12 mouse cellular contexts compared by ENCODE assay signal in the genomic region with DNA sequence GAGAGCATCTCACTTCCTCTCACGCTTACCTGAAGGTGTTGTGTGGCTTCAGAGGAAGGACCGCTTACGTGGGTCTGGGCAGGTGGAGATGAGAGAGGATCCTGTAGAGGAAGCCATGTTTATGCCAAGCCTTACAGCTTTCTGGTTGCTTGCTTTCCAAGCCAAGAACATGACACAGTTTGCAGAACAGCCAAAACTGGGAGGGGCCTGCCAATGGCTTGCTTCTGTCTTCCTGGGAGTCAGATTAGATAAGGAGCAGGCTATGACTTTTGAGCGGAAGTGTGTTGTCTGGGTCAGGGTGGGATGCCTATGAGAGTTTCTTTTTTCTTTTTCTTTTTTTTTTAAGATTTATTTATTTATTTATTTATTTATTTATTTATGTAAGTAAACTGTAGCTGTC. TPM values are rescaled to one million over a fixed set of nuclear protein-coding genes. Genes with fewer than 3 reads are reported as not detected.
A peak's percentile ranks its signal among the peaks of the same experiment; 100 is the strongest.
DNase-seq lines count a peak whose midpoint lies in the region; ATAC-seq and TF ChIP-seq lines count a peak whose summit lies in the region.
"Had no signal": no experiment of that assay in that cellular context is flagged by ENCODE, and none has a peak within 500 bp of the region (broad histone marks: within the 10 kb centered on the region; RNA-seq: fewer than 3 reads in every experiment).

No protein-coding gene starts in this region.

- WGBS in cerebellum, adult 2 months: 31% methylated on average over 4 of the region's 4 CpGs
- WGBS in kidney, adult 2 months: 89% methylated on average over 4 of the region's 4 CpGs

- H3K27me3 ChIP-seq in cerebellum, adult 2 months (ENCODE audit: control insufficient read depth, insufficient read depth, low read length): no peaks in the 10 kb centered on the region
- H3K27me3 ChIP-seq in kidney, adult 2 months (replicated peaks; ENCODE audit: control insufficient read depth, insufficient read depth, low read length): no peaks in the 10 kb centered on the region
- H3K27me3 ChIP-seq: embryonic facial prominence, embryonic 13.5 days; hindbrain, embryonic 13.5 days; Patski had no signal

- ATAC-seq in megakaryocyte-erythroid progenitor cell, adult 5-6 weeks (replicated peaks; ENCODE audit: low FRiP score, low TSS enrichment, poor library complexity, severe bottlenecking): peak; percentile 50; the same call in 1 of the 2 replicates
- ATAC-seq in frontal cortex, adult (ENCODE audit: low TSS enrichment): no peak
- ATAC-seq: Patski had no signal

- no peak for TF ChIP-seq POLR2A in cerebellum, adult 2 months (IDR thresholded peaks at IDR 0.05; ENCODE audit: borderline replicate concordance, insufficient read depth, low read length)
- TF ChIP-seq POLR2A in kidney, adult 2 months (IDR thresholded peaks at IDR 0.05; ENCODE audit: low read depth, low read length): no peak

- H3K36me3 ChIP-seq in kidney, adult 2 months (ENCODE audit: control insufficient read depth, insufficient read depth, low read length): no peaks in the 10 kb centered on the region

- no peak for TF ChIP-seq CTCF in cerebellum, adult 2 months (IDR thresholded peaks at IDR 0.05; ENCODE audit: borderline replicate concordance, insufficient read depth, low read depth, low read length)
- no peak for TF ChIP-seq CTCF in kidney, adult 2 months (conservative IDR thresholded peaks at IDR 0.05; ENCODE audit: insufficient read depth, insufficient read length, low read depth, low read length)

- peaks cover 21% of the 10 kb centered on the region for H3K4me1 ChIP-seq in cerebellum, adult 2 months (ENCODE audit: control insufficient read depth, insufficient read depth, low read length)
- no peaks in the 10 kb centered on the region for H3K4me1 ChIP-seq in kidney, adult 2 months (ENCODE audit: control insufficient read depth, insufficient read depth, low read length)
- H3K4me1 ChIP-seq: embryonic facial prominence, embryonic 13.5 days; hindbrain, embryonic 13.5 days had no signal

- intact Hi-C loops in heart, postnatal 10 days (cut with DNase I): loop anchor here (10.0 kb wide), 1 partner anchor 137 kb away; no protein-coding TSS in a partner anchor

- peak in 1 of 2 experiments; percentile 60 for DNase-seq in cerebellum, adult 2 months
- no peak for DNase-seq in cerebellum, adult 11-12 months
- DNase-seq in kidney, adult 2 months: peak; percentile 17
- no peak for DNase-seq in kidney, adult 9 months
- DNase-seq in heart, postnatal 10 days: peak; percentile 35 to 39
- no peak for DNase-seq in right cerebral cortex, adult 2 months (ENCODE audit: low spot score in 2 of 2)

- 0 out of 2 replicates have a peak overlapping the region, but pooled peaks have one; percentile 26 for H3K27ac ChIP-seq in cerebellum, adult 2 months (ENCODE audit: insufficient read depth, low read length)
- no peak overlapping the region for H3K27ac ChIP-seq in kidney, adult 2 months (ENCODE audit: insufficient read depth, low read depth, low read length)
- H3K27ac ChIP-seq: embryonic facial prominence, embryonic 13.5 days; hindbrain, embryonic 13.5 days; kidney, postnatal 0 days had no signal

- H3K4me3 ChIP-seq in cerebellum, adult 2 months (replicated peaks; ENCODE audit: insufficient read depth, low read depth, low read length): no peak overlapping the region
- no peak overlapping the region for H3K4me3 ChIP-seq in kidney, adult 2 months (ENCODE audit: insufficient read depth, low read depth, low read length)
- H3K4me3 ChIP-seq: embryonic facial prominence, embryonic 13.5 days; hindbrain, embryonic 13.5 days had no signal

RNA-seq across cellular contexts. Expression of a gene that starts 22.7 kb away (rescaled TPM):
- 3.2 and 4.3 TPM in 2 replicates for polyA plus RNA-seq in cerebellum, adult 2 months (2012; rRNA removed)
- 0.63 and 0.71 TPM in 2 replicates for polyA plus RNA-seq in kidney, adult 2 months (2012; rRNA removed)
- total RNA-seq in heart, postnatal 10 days (2021): 1 to 10 TPM; 1.4 to 2.0 TPM
- 5.9 and 8.2 TPM in 2 replicates for total RNA-seq in megakaryocyte-erythroid progenitor cell, adult 5-6 weeks (2014; fragmentation: Nextera tagmentation)
- 4.0 and 8.2 TPM in 2 replicates for total RNA-seq in megakaryocyte-erythroid progenitor cell, adult 5-6 weeks (2017)

RNA-seq across cellular contexts. Expression of a gene that starts 22.8 kb away (rescaled TPM):
- polyA plus RNA-seq in cerebellum, adult 2 months (2012; rRNA removed): 66.3 and 72.1 TPM in 2 replicates
- polyA plus RNA-seq in kidney, adult 2 months (2012; rRNA removed): 27.1 and 31.3 TPM in 2 replicates
- 10 to 100 TPM; 25.2 to 26.1 TPM for total RNA-seq in heart, postnatal 10 days (2021)
- total RNA-seq in megakaryocyte-erythroid progenitor cell, adult 5-6 weeks (2014; fragmentation: Nextera tagmentation): 61.3 and 82.3 TPM in 2 replicates
- 76.0 and 122 TPM in 2 replicates for total RNA-seq in megakaryocyte-erythroid progenitor cell, adult 5-6 weeks (2017)

RNA-seq across cellular contexts. Expression of a gene that starts 23.0 kb away (rescaled TPM):
- 96.5 and 99.1 TPM in 2 replicates for polyA plus RNA-seq in cerebellum, adult 2 months (2012; rRNA removed)
- polyA plus RNA-seq in kidney, adult 2 months (2012; rRNA removed): 23.6 and 24.3 TPM in 2 replicates
- total RNA-seq in heart, postnatal 10 days (2021): 10 to 100 TPM; 59.5 to 63.4 TPM
- 44.7 and 73.5 TPM in 2 replicates for total RNA-seq in megakaryocyte-erythroid progenitor cell, adult 5-6 weeks (2014; fragmentation: Nextera tagmentation)
- total RNA-seq in megakaryocyte-erythroid progenitor cell, adult 5-6 weeks (2017): 135 and 166 TPM in 2 replicates

Comparison
In these comparisons a context has a peak if more than half of its experiments do, and no peak if none do; other contexts are left out.
1. DNase-seq: peak in kidney, adult 2 months (single experiment) and heart, postnatal 10 days (2 of 2); none in cerebellum, adult 11-12 months (single experiment), kidney, adult 9 months (single experiment) and right cerebral cortex, adult 2 months (0 of 2).